Mouse (Mus musculus) MEL (cell line): ENCODE measurements around the gene Ceacam20. TPM values are rescaled to one million over a fixed set of nuclear protein-coding genes. Genes with fewer than 3 reads are reported as not detected.

Experiments used
- DNase-seq: peaks from one replicate; pipeline ENCODE4 v3.0.0; 2011; ENCODE audit warnings: low read depth, low spot score
- H3K27ac ChIP-seq: 2 replicates; pipeline ENCODE4 v1.5.1; 2012; ENCODE audit warnings: low read depth, mild to moderate bottlenecking, control low read depth, low read length, moderate library complexity; ENCODE audit not compliant: control insufficient read depth
- H3K27me3 ChIP-seq, 2 experiments: fragments of 150-350 bp in 1 of 2; sonication (generic) in 1 of 2; 2 replicates each; pipeline ENCODE4 v1.6.1; 2012; ENCODE audit warnings: low read length in 2 of 2, mild to moderate bottlenecking in 2 of 2, improper control_type of control experiment in 1 of 2, moderate library complexity in 1 of 2; ENCODE audit not compliant: insufficient read depth in 2 of 2, control insufficient read depth in 1 of 2
- H3K36me3 ChIP-seq, 2 experiments: 2 replicates each; pipeline ENCODE4 v1.6.1; 2012 to 2014; ENCODE audit warnings: low read length in 2 of 2, improper control_type of control experiment in 1 of 2, inconsistent platforms in 1 of 2, mild to moderate bottlenecking in 1 of 2; ENCODE audit not compliant: insufficient read depth in 2 of 2, control insufficient read depth in 1 of 2
- H3K4me1 ChIP-seq, 2 experiments: fragments of 150-350 bp in 1 of 2; sonication (generic) in 1 of 2; 2 replicates each; pipeline ENCODE4 v1.6.1; 2012; ENCODE audit warnings: low read length in 2 of 2, improper control_type of control experiment in 1 of 2, mild to moderate bottlenecking in 1 of 2; ENCODE audit not compliant: insufficient read depth in 2 of 2, control insufficient read depth in 1 of 2
- H3K4me3 ChIP-seq, 2 experiments: fragments of 150-350 bp in 1 of 2; sonication (generic) in 1 of 2; 2 replicates each; pipeline ENCODE4 v1.5.1; 2012; ENCODE audit warnings: low read depth in 2 of 2, low read length in 2 of 2, mild to moderate bottlenecking in 2 of 2, moderate library complexity in 2 of 2, control low read depth in 1 of 2, improper control_type of control experiment in 1 of 2; ENCODE audit not compliant: control insufficient read depth in 1 of 2, insufficient read depth in 1 of 2
- H3K79me2 ChIP-seq: 2 replicates; pipeline ENCODE4 v1.6.1; 2012; ENCODE audit warnings: mild to moderate bottlenecking, low read length, moderate library complexity; ENCODE audit not compliant: control insufficient read depth, poor library complexity, insufficient read depth
- H3K9ac ChIP-seq: 2 replicates; pipeline ENCODE4 v1.6.1; 2012; ENCODE audit warnings: low read depth, mild to moderate bottlenecking, control low read depth, low read length, moderate library complexity; ENCODE audit not compliant: control insufficient read depth, poor library complexity, severe bottlenecking
- H3K9me3 ChIP-seq: fragments of 150-350 bp; sonication (generic); replicated peaks from 2 replicates; pipeline ENCODE4 v1.6.1; 2012; ENCODE audit warnings: mild to moderate bottlenecking, low read length, improper control_type of control experiment, moderate library complexity; ENCODE audit not compliant: insufficient read depth
- CHD1 ChIP-seq: IDR thresholded peaks from 2 replicates; pipeline ENCODE4 v1.6.1; 2012; ENCODE audit warnings: low read depth, mild to moderate bottlenecking, inconsistent platforms, low read length, improper control_type of control experiment
- ELF1 ChIP-seq: IDR thresholded peaks from 2 replicates; pipeline ENCODE4 v1.6.1; 2014; ENCODE audit warnings: low read depth, mild to moderate bottlenecking, inconsistent platforms, low read length, improper control_type of control experiment, moderate library complexity
- HCFC1 ChIP-seq: IDR thresholded peaks from 2 replicates; pipeline ENCODE4 v1.6.1; 2012; ENCODE audit warnings: low read depth, mild to moderate bottlenecking, inconsistent platforms, low read length, improper control_type of control experiment, moderate library complexity
- JUND ChIP-seq: IDR thresholded peaks from 2 replicates; pipeline ENCODE4 v1.6.1; 2011; ENCODE audit warnings: low read depth, mild to moderate bottlenecking, improper control_type of control experiment, low read length
- MAFK ChIP-seq: IDR thresholded peaks from 2 replicates; pipeline ENCODE4 v1.6.1; 2011; ENCODE audit warnings: low read depth, mild to moderate bottlenecking, low read length, improper control_type of control experiment, borderline replicate concordance
- MAZ ChIP-seq: IDR thresholded peaks from 2 replicates; pipeline ENCODE4 v1.6.1; 2012; ENCODE audit warnings: low read depth, mild to moderate bottlenecking, inconsistent platforms, low read length, improper control_type of control experiment
- MEF2A ChIP-seq: IDR thresholded peaks from 2 replicates; pipeline ENCODE4 v1.6.1; 2014; ENCODE audit warnings: low read depth, mild to moderate bottlenecking, inconsistent platforms, low read length, improper control_type of control experiment; ENCODE audit not compliant: poor library complexity, insufficient replicate concordance, severe bottlenecking; ENCODE audit errors: extremely low read depth
- MXI1 ChIP-seq: IDR thresholded peaks from 2 replicates; pipeline ENCODE4 v1.6.1; 2011; ENCODE audit warnings: mild to moderate bottlenecking, low read depth, low read length, improper control_type of control experiment
- POLR2A ChIP-seq, 2 experiments: IDR thresholded peaks; 2 replicates each; pipeline ENCODE4 v1.6.1; 2011 to 2012; ENCODE audit warnings: low read length in 2 of 2, mild to moderate bottlenecking in 2 of 2, control low read depth in 1 of 2, improper control_type of control experiment in 1 of 2, low read depth in 1 of 2, moderate library complexity in 1 of 2; ENCODE audit not compliant: control insufficient read depth in 1 of 2, insufficient read depth in 1 of 2, poor library complexity in 1 of 2
- POLR2AphosphoS2 ChIP-seq: IDR thresholded peaks from 2 replicates; pipeline ENCODE4 v1.6.1; 2011; ENCODE audit warnings: low read length, improper control_type of control experiment
- POLR2AphosphoS5 ChIP-seq: IDR thresholded peaks from 2 replicates; pipeline ENCODE4 v1.6.1; 2012; ENCODE audit warnings: low read depth, borderline replicate concordance, mild to moderate bottlenecking, inconsistent platforms, low read length, moderate library complexity, mixed read lengths
- RAD21 ChIP-seq: IDR thresholded peaks from 2 replicates; pipeline ENCODE4 v1.6.1; 2011; ENCODE audit warnings: mild to moderate bottlenecking, low read depth, low read length, improper control_type of control experiment
- SIN3A ChIP-seq: IDR thresholded peaks from 2 replicates; pipeline ENCODE4 v1.6.1; 2012; ENCODE audit warnings: low read length, improper control_type of control experiment, inconsistent platforms
- TAL1 ChIP-seq: IDR thresholded peaks from 2 replicates; pipeline ENCODE4 v1.6.1; 2012; ENCODE audit warnings: mild to moderate bottlenecking, inconsistent platforms, low read length, moderate library complexity, mixed read lengths
- TCF12 ChIP-seq: IDR thresholded peaks from 2 replicates; pipeline ENCODE4 v1.6.1; 2014; ENCODE audit warnings: low read depth, mild to moderate bottlenecking, inconsistent platforms, low read length, improper control_type of control experiment, moderate library complexity
- USF1 ChIP-seq: IDR thresholded peaks from 2 replicates; pipeline ENCODE4 v1.6.1; 2014; ENCODE audit warnings: low read depth, mild to moderate bottlenecking, inconsistent platforms, low read length, improper control_type of control experiment, moderate library complexity
- ZKSCAN1 ChIP-seq: IDR thresholded peaks from 2 replicates; pipeline ENCODE4 v1.6.1; 2012; ENCODE audit warnings: low read depth, mild to moderate bottlenecking, inconsistent platforms, low read length, improper control_type of control experiment, moderate library complexity
- ZMIZ1 ChIP-seq: IDR thresholded peaks from 2 replicates; pipeline ENCODE4 v1.6.1; 2012; ENCODE audit warnings: low read depth, mild to moderate bottlenecking, inconsistent platforms, low read length, improper control_type of control experiment, moderate library complexity
- ZNF384 ChIP-seq: IDR thresholded peaks from 2 replicates; pipeline ENCODE4 v1.6.1; 2012; ENCODE audit warnings: low read depth, mild to moderate bottlenecking, inconsistent platforms, low read length, improper control_type of control experiment
- polyA plus RNA-seq, 2 experiments: library from polyadenylated mRNA; stranded (reverse) in 1 of 2; unstranded in 1 of 2; fragments of >175 nt in 1 of 2; fragments of >200 nt in 1 of 2; gene quantifications; 2 replicates each; pipeline versions ENCODE4 v1.2.1 to v1.2.4; 2012; ENCODE audit warnings: low replicate concordance in 2 of 2, low read depth in 1 of 2; ENCODE audit not compliant: insufficient read length in 2 of 2, insufficient read depth in 1 of 2, missing spikeins in 1 of 2
- total RNA-seq: library from RNA; depleted of rRNA; stranded (reverse); fragments of 300-350 nt; gene quantifications from 2 replicates; pipeline ENCODE4 v1.2.3, GENCODE M21; 2012

Gene Ceacam20
- total and polyA plus RNA-seq, 3 experiments: not detected

DNA sequence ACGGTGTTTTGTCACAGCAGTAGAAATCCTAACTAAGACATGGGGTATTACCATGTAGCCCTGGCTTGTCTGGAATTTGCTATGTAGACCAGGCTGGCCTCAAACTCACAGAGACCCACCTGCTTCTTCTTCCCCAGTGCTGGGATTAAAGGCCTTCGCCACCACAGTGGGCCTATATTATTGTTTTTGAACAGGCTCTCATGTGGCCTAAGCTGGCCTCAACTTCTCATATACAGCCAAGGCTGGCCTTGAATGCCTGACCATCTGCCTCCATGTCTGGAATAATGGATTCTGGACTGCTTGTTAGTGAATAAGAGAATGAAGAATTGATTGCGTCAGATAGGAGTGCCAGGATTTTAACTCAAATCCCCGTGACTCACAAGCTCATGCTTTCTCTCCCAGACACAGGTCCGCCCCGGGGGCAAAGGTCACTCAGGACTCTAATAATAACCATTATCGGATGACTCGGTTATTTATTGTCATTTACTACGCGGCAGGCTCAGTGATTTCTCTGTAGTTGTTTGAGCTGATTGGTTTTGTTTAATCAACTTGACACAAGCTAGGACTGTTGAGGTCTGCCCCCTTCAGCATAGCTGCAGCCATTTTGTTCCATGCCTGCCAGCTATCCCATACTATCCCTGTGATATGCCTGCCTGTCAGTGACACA, 12.8 kb upstream of the Ceacam20 start:
- Histone ChIP-seq H3K4me3 (no peak overlapping the region), H3K27ac (no peak overlapping the region), H3K4me1 (0 out of 4 replicates have a peak, but pooled peaks cover 0 to 4% of the 10 kb centered on the region in 2 experiments), H3K9me3 (no peaks in the 10 kb centered on the region), H3K27me3 (no peaks in the 10 kb centered on the region), H3K79me2 (no peaks in the 10 kb centered on the region), H3K9ac (no peak overlapping the region), H3K36me3 (peaks cover 0 to 2% of the 10 kb centered on the region in 2 experiments; a peak in 1 of 4 replicates)
- TF ChIP-seq TAL1 (no peak), CHD1 (no peak), SIN3A (no peak), ELF1 (no peak), ZKSCAN1 (no peak)
- no peak for DNase-seq

DNA sequence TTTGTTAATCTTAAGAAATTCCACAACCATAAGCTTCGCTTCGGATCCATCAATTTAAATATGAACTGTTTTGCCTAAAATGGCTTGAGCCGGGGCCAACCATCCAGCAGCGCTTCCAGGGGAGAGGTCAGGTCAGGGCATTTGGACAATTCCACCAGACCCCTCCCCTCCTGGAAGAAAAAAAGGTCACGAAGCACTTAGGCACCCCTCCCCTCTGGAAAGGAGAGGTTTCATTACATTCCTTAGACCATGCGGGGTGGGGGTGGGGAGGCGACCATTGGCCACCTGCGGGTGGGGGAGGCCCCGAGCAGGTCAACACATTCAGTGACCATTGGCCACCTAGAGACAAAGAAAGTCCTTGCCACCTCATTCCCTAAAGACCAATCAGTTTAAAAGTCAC, 12.2 kb upstream of the Ceacam20 start:
- Histone ChIP-seq H3K4me3 (no peak overlapping the region), H3K9me3 (no peaks in the 10 kb centered on the region), H3K9ac (no peak overlapping the region), H3K4me1 (0 out of 4 replicates have a peak, but pooled peaks cover 0 to 4% of the 10 kb centered on the region in 2 experiments), H3K27ac (no peak overlapping the region), H3K27me3 (no peaks in the 10 kb centered on the region), H3K36me3 (peaks cover 0 to 2% of the 10 kb centered on the region in 2 experiments; a peak in 1 of 4 replicates), H3K79me2 (no peaks in the 10 kb centered on the region)
- no peak for DNase-seq
- TF ChIP-seq TAL1 (no peak), MXI1 (no peak), ZNF384 (no peak), POLR2AphosphoS2 (no peak), MAFK (no peak), HCFC1 (no peak), MEF2A (no peak), POLR2AphosphoS5 (no peak), MAZ (no peak), JUND (no peak), USF1 (no peak), POLR2A (IDR thresholded peaks at IDR 0.05; ENCODE audit: control insufficient read depth in 1 of 2, insufficient read depth in 1 of 2, low read depth in 1 of 2, low read length in 2 of 2, poor library complexity in 1 of 2) (no peak), SIN3A (no peak), RAD21 (no peak), TCF12 (no peak), ZMIZ1 (no peak)
